Mouse (Mus musculus) kidney, postnatal 10 days (tissue): Measurements from ENCODE around the gene Coq2.
A peak's percentile ranks its signal among the peaks of the same experiment; 100 is the strongest.

ENCODE experiments used
- DNase-seq: peaks from one replicate; pipeline ENCODE4 v3.0.0; 2021; ENCODE audit warnings: mixed read lengths

Coq2 gene

GRCm38 (mm10) chr5:100656352-100656751, 18.6 kb downstream of the Coq2 start:
- DNase-seq = no peak

GRCm38 (mm10) chr5:100652327-100652726, 22.6 kb downstream of the Coq2 start:
- DNase-seq = no peak

- no peak for DNase-seq
Measured at GRCm38 (mm10) chr5:100651486-100651885, 23.5 kb downstream of the Coq2 start.

DNA sequence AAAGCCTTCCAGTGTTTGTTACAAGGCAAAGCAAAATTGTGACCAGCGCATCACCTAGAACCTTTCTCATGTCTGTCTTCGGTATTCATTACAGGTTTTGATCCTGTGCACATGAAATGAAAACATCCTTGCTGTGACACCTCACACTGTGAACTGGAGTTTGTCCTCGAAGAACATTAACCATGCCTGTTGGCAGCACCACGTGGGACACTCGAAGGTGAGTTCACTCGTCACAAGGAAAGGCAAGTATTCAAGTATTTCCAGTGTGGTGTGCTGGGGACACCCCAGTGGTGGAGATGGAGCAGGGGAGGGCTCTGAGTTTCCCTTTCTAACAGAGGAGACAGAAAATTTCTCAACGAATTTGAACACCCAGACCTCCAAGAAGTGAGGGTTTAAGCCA, 24.0 kb downstream of the Coq2 start:
- no peak for DNase-seq

- no peak for DNase-seq
Measured at GRCm38 (mm10) chr5:100648546-100648945, 26.4 kb downstream of the Coq2 start.

DNA sequence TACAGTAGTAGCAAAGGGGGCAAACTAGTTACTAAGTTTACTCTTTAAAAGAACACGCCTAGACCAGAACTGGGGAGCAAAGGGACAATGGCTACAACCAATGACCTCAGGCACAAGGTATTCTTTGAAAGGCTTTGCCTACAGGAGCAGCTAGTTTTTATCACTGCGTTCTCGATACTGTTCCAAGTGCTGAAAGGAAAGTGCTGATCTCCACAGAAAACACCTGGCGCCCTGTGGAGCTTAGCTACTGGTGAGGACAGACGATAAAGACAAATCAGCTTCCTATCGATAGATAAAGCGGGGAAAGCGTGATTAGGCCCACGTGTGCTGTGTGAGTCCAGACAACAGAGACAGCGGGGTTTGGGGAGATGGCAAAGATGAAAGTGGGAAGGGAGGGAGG, 26.9 kb downstream of the Coq2 start:
- no peak for DNase-seq

DNA sequence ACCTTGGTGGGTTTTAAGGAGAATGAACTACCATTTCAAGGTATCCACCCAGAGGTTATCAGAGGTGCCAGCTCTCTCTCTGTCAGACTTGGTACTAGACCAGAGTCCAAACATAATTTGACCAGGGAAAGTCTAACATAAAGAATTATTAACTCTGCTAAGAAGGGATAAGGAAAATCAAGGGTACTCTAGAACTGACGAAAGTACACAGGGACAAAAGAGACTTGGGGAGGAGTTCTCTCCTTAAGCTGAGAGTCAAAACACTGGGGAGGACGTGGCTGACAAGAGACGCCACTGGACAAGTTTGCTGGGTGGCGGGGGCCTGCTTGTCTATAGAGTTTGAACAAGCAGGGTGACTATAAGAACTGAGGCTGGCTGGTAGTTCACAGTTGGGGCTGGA, 28.4 kb downstream of the Coq2 start:
- no peak for DNase-seq

- DNase-seq = peak; percentile 44
Measured at GRCm38 (mm10) chr5:100643991-100644535, 30.9 kb downstream of the Coq2 start.

- DNase-seq = peak; percentile 50
Measured at GRCm38 (mm10) chr5:100643253-100643990, 31.5 kb downstream of the Coq2 start.

GRCm38 (mm10) chr5:100642316-100642715, 32.6 kb downstream of the Coq2 start:
- DNase-seq = no peak

GRCm38 (mm10) chr5:100638483-100638882, 36.5 kb downstream of the Coq2 start:
- no peak for DNase-seq

GRCm38 (mm10) chr5:100636794-100637544, 38.0 kb downstream of the Coq2 start:
- DNase-seq = peak; percentile 39

DNA sequence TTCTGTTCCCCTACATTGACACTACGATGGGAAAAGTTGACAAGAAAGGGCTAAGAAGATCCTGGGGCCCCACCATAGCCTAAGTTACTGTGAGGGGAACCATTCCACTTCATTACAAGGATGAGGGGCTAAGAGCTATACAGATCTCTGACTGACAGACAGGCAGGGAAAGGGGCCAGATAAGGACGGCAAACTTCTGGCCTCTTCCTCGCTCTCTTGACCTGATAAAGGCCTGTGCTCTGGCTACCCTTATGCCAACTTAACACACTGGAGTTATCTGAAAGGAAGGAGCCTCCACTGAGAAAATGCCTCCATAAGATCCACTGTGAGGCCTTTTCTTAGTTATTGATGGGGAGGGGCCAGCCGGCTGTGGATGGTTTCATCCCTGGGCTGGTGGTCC, 39.0 kb downstream of the Coq2 start:
- no peak for DNase-seq

DNA sequence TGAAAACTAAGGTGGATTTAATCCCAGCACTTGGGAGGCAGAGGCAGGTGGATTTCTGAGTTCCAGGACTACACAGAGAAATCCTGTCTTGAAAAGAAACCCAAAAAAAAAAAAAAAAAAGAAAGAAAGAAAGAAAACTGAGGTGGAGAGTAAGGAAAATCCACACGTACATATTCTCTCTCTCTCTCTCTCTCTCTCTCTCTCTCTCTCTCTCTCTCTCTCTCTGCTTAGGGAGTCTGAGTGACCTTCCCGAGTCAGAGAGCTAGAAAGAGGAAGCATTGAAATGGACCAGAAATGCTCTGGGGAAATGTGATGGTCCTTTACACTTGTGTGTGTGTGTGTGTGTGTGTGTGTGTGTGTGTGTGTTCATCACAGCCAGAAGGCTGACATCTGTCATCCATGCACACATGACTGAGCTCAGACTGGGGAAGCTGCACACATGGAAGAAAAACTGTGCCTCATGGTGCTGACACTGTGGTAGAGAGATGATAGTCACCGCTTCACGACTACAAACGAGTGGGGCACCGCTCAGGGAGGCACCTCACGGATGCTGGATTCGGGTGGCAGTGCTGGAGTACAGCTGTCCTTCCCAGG, 40.0 kb downstream of the Coq2 start:
- DNase-seq = no peak

GRCm38 (mm10) chr5:100632540-100633129, 42.3 kb downstream of the Coq2 start:
- DNase-seq = peak; percentile 41

GRCm38 (mm10) chr5:100628807-100629206, 46.1 kb downstream of the Coq2 start:
- DNase-seq = no peak

- no peak for DNase-seq
Measured at GRCm38 (mm10) chr5:100626526-100626925, 48.4 kb downstream of the Coq2 start.

- no peak for DNase-seq
Measured at GRCm38 (mm10) chr5:100624743-100625360, 50.1 kb downstream of the Coq2 start.

GRCm38 (mm10) chr5:100622509-100623163, 52.3 kb downstream of the Coq2 start:
- no peak for DNase-seq

DNA sequence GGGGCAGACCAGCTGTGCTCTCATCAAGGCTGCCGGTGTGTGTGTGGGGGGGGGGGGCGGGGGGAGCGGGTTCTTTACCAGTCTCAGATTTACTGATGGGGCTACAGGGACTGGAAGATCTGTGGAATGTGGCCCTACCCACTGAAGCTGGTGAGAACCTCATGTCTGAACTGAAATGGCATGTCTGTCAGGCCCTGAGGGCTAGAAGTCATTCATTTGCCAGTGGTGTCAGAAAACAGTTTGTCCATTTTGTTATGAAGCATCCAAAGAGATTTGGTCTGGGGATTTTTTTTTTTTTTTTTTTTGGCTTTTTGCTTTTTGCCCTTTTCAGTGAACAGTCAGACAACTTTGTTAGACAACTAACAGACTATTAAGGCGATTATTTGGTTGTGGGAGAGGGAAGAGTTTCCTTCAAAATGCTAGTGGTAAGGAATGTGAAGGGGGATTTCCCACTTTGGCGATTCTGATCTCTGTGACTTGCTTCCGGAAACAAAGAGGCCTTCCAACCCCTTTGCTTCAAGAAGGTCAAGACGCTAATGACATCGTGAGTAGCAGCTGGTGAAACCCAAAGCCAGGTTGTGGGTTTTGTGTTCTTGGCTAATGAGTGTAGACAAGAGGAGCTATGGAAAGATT, 52.9 kb downstream of the Coq2 start:
- DNase-seq = no peak

DNA sequence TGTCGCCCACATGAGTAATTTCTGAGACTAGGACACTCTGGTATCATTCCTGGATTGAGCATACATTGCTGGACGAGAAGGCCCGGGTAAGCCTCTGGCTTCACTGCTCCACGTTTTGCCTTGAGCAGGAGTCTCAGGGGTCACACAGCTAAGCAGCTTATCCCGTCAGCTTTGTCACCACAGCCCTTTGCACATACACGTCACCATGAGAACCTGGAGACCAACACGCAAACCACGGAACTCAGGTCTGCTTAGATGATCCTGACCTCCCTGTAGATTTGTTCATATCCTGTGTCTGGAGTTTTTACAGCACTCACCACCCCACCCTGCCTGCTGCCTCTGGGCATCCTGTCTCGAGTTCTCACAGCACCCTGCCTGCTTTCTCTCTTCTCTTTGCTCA, 54.0 kb downstream of the Coq2 start:
- DNase-seq = no peak
